Mouse (Mus musculus): ENCODE data around the gene Tent4b.

- TF ChIP-seq CTCF (IDR thresholded peaks at IDR 0.05; ENCODE audit: low read depth) (no peak), EP300 (optimal IDR thresholded peaks at IDR 0.05) (no peak)
These were observed 465 bp upstream of the Tent4b start for GRCm38 (mm10) chr8:88198551-88198944.

Data from stomach, postnatal 0 days (tissue).